ENCODE assay signal across 16 mouse cellular contexts in genomic region chr1:154500869-154501268, GRCm38 (mm10).
DNase-seq lines count a peak whose midpoint lies in the region; ATAC-seq and TF ChIP-seq lines count a peak whose summit lies in the region.
"Had no signal": no experiment of that assay in that cellular context is flagged by ENCODE, and none has a peak within 500 bp of the region (broad histone marks: within the 10 kb centered on the region; RNA-seq: fewer than 3 reads in every experiment).

No protein-coding gene starts in this region.

- H3K9me3 ChIP-seq in hindbrain, embryonic 13.5 days = no peaks in the 10 kb centered on the region
- no peaks in the 10 kb centered on the region for H3K9me3 ChIP-seq in hindbrain, embryonic 11.5 days (ENCODE audit: control insufficient read depth, low read length)
- H3K9me3 ChIP-seq in hindbrain, embryonic 14.5 days (ENCODE audit: control insufficient read depth, low read length) = no peaks in the 10 kb centered on the region
- H3K9me3 ChIP-seq in hindbrain, embryonic 16.5 days (ENCODE audit: control insufficient read depth, low read length) = no peaks in the 10 kb centered on the region
- H3K9me3 ChIP-seq in midbrain, postnatal 0 days (ENCODE audit: low read length) = no peaks in the 10 kb centered on the region
- H3K9me3 ChIP-seq: embryonic facial prominence, embryonic 10.5 days; kidney, embryonic 15.5 days; limb, embryonic 15.5 days; liver, embryonic 15.5 days had no signal

- WGBS in hindbrain, embryonic 13.5 days = 79% methylated on average over 5 of the region's 5 CpGs
- 86% methylated on average over 5 of the region's 5 CpGs for WGBS in hindbrain, embryonic 11.5 days
- WGBS in hindbrain, embryonic 14.5 days = 74% methylated on average over 5 of the region's 5 CpGs
- WGBS in hindbrain, embryonic 16.5 days = 69% methylated on average over 5 of the region's 5 CpGs
- WGBS in midbrain, postnatal 0 days = 61% methylated on average over 5 of the region's 5 CpGs

- H3K4me1 ChIP-seq in hindbrain, embryonic 13.5 days (replicated peaks) = peaks cover 11% of the 10 kb centered on the region
- H3K4me1 ChIP-seq in hindbrain, embryonic 11.5 days (replicated peaks; ENCODE audit: control insufficient read depth, insufficient read depth, low read length) = no peaks in the 10 kb centered on the region
- peaks cover 14% of the 10 kb centered on the region for H3K4me1 ChIP-seq in hindbrain, embryonic 14.5 days (replicated peaks; ENCODE audit: control insufficient read depth, insufficient read depth, low read length)
- peaks cover 8% of the 10 kb centered on the region for H3K4me1 ChIP-seq in hindbrain, embryonic 16.5 days (ENCODE audit: control insufficient read depth, insufficient read depth, low read depth, low read length)
- H3K4me1 ChIP-seq in midbrain, postnatal 0 days (ENCODE audit: insufficient read depth, low read length) = peaks cover 8% of the 10 kb centered on the region; the same call in 1 of the 2 replicates
- H3K4me1 ChIP-seq: embryonic facial prominence, embryonic 10.5 days; kidney, embryonic 15.5 days; limb, embryonic 15.5 days; liver, embryonic 15.5 days had no signal

- no peak for DNase-seq in hindbrain, embryonic 11.5 days (ENCODE audit: low spot score)
- DNase-seq in hindbrain, embryonic 14.5 days (ENCODE audit: low spot score) = no peak
- DNase-seq in midbrain, postnatal 0 days (ENCODE audit: low spot score) = peak; percentile 6
- no peak for DNase-seq in thymus, postnatal 25 days
- no peak for DNase-seq in cerebellum, postnatal 4 days (ENCODE audit: low spot score in 2 of 2)
- DNase-seq: adrenal gland, adult 2 months; heart, adult 11 months; heart, postnatal 36 days had no signal

- peak; percentile 49; the same call in 1 of the 2 replicates for ATAC-seq in hindbrain, embryonic 13.5 days (ENCODE audit: low FRiP score)
- no peak for ATAC-seq in hindbrain, embryonic 11.5 days (ENCODE audit: low FRiP score)
- ATAC-seq in hindbrain, embryonic 14.5 days (ENCODE audit: low FRiP score) = no peak
- ATAC-seq in hindbrain, embryonic 16.5 days = peak; percentile 21; the same call in 1 of the 2 replicates
- no peak for ATAC-seq in midbrain, postnatal 0 days (ENCODE audit: low FRiP score)
- ATAC-seq: intestine, embryonic 16.5 days had no signal

- no peak overlapping the region for H3K4me2 ChIP-seq in hindbrain, embryonic 13.5 days
- no peak overlapping the region for H3K4me2 ChIP-seq in hindbrain, embryonic 11.5 days (replicated peaks; ENCODE audit: low read depth, low read length)
- H3K4me2 ChIP-seq in hindbrain, embryonic 14.5 days (replicated peaks) = no peak overlapping the region
- no peak overlapping the region for H3K4me2 ChIP-seq in hindbrain, embryonic 16.5 days (ENCODE audit: low read length)
- H3K4me2 ChIP-seq in midbrain, postnatal 0 days (ENCODE audit: low read depth, low read length, poor library complexity, severe bottlenecking) = no peak overlapping the region
- H3K4me2 ChIP-seq: kidney, embryonic 15.5 days; limb, embryonic 15.5 days; liver, embryonic 15.5 days had no signal

- H3K4me3 ChIP-seq in hindbrain, embryonic 13.5 days = no peak overlapping the region
- no peak overlapping the region for H3K4me3 ChIP-seq in hindbrain, embryonic 11.5 days (ENCODE audit: low read depth, low read length)
- H3K4me3 ChIP-seq in hindbrain, embryonic 14.5 days (replicated peaks; ENCODE audit: low read length) = no peak overlapping the region
- no peak overlapping the region for H3K4me3 ChIP-seq in hindbrain, embryonic 16.5 days (ENCODE audit: low read length)
- no peak overlapping the region for H3K4me3 ChIP-seq in midbrain, postnatal 0 days (ENCODE audit: low read depth, low read length)
- H3K4me3 ChIP-seq: embryonic facial prominence, embryonic 10.5 days; kidney, embryonic 15.5 days; limb, embryonic 15.5 days; liver, embryonic 15.5 days had no signal

- no peak overlapping the region for H3K9ac ChIP-seq in hindbrain, embryonic 13.5 days
- H3K9ac ChIP-seq in hindbrain, embryonic 11.5 days (ENCODE audit: low read depth, low read length) = no peak overlapping the region
- no peak overlapping the region for H3K9ac ChIP-seq in hindbrain, embryonic 14.5 days
- H3K9ac ChIP-seq in hindbrain, embryonic 16.5 days (ENCODE audit: low read depth, low read length) = no peak overlapping the region
- no peak overlapping the region for H3K9ac ChIP-seq in midbrain, postnatal 0 days (replicated peaks; ENCODE audit: low read length, poor library complexity, severe bottlenecking)
- H3K9ac ChIP-seq: kidney, embryonic 15.5 days; limb, embryonic 15.5 days; liver, embryonic 15.5 days had no signal

- no peak for TF ChIP-seq CTCF in midbrain, postnatal 0 days (IDR thresholded peaks at IDR 0.05)

- peak overlapping the region; percentile 56 for H3K27ac ChIP-seq in hindbrain, embryonic 13.5 days
- H3K27ac ChIP-seq in hindbrain, embryonic 11.5 days (ENCODE audit: low read depth, low read length) = no peak overlapping the region
- peak overlapping the region; percentile 72 for H3K27ac ChIP-seq in hindbrain, embryonic 14.5 days
- peak overlapping the region; percentile 40; the same call in 1 of the 2 replicates for H3K27ac ChIP-seq in hindbrain, embryonic 16.5 days (ENCODE audit: low read depth, low read length)
- peak overlapping the region; percentile 65 for H3K27ac ChIP-seq in midbrain, postnatal 0 days (ENCODE audit: low read depth, low read length)
- H3K27ac ChIP-seq: embryonic facial prominence, embryonic 10.5 days; kidney, embryonic 15.5 days; limb, embryonic 15.5 days; liver, embryonic 15.5 days; macrophage had no signal

- H3K27me3 ChIP-seq in hindbrain, embryonic 13.5 days = no peaks in the 10 kb centered on the region
- no peaks in the 10 kb centered on the region for H3K27me3 ChIP-seq in hindbrain, embryonic 11.5 days (ENCODE audit: control insufficient read depth, insufficient read depth, low read length)
- no peaks in the 10 kb centered on the region for H3K27me3 ChIP-seq in hindbrain, embryonic 14.5 days (ENCODE audit: control insufficient read depth, insufficient read depth, low read length)
- no peaks in the 10 kb centered on the region for H3K27me3 ChIP-seq in hindbrain, embryonic 16.5 days (replicated peaks; ENCODE audit: control insufficient read depth, insufficient read depth, low read length)
- H3K27me3 ChIP-seq in midbrain, postnatal 0 days (ENCODE audit: insufficient read depth, low read length) = no peaks in the 10 kb centered on the region
- H3K27me3 ChIP-seq: kidney, embryonic 15.5 days; limb, embryonic 15.5 days; liver, embryonic 15.5 days had no signal

- no peaks in the 10 kb centered on the region for H3K36me3 ChIP-seq in hindbrain, embryonic 13.5 days
- H3K36me3 ChIP-seq in hindbrain, embryonic 11.5 days (ENCODE audit: control insufficient read depth, insufficient read depth, low read length) = no peaks in the 10 kb centered on the region
- H3K36me3 ChIP-seq in hindbrain, embryonic 14.5 days (replicated peaks; ENCODE audit: control insufficient read depth, insufficient read depth) = no peaks in the 10 kb centered on the region
- no peaks in the 10 kb centered on the region for H3K36me3 ChIP-seq in hindbrain, embryonic 16.5 days (ENCODE audit: control insufficient read depth, insufficient read depth, low read length)
- no peaks in the 10 kb centered on the region for H3K36me3 ChIP-seq in midbrain, postnatal 0 days (ENCODE audit: insufficient read depth, low read length)
- H3K36me3 ChIP-seq: embryonic facial prominence, embryonic 10.5 days; kidney, embryonic 15.5 days; limb, embryonic 15.5 days; liver, embryonic 15.5 days had no signal

Comparison
In these comparisons a context has a peak if more than half of its experiments do, and no peak if none do; other contexts are left out.
1. ATAC-seq: peak in hindbrain, embryonic 13.5 days (single experiment) and hindbrain, embryonic 16.5 days (single experiment); none in hindbrain, embryonic 11.5 days (single experiment), hindbrain, embryonic 14.5 days (single experiment) and midbrain, postnatal 0 days (single experiment).